Mouse (Mus musculus): ENCODE data around the gene Ubr7. TPM values are rescaled to one million over a fixed set of nuclear protein-coding genes. Genes with fewer than 3 reads are reported as not detected.

Gene Ubr7
- polyA plus RNA-seq, 1 experiment from 2014 or later = 45.8 TPM

DNA sequence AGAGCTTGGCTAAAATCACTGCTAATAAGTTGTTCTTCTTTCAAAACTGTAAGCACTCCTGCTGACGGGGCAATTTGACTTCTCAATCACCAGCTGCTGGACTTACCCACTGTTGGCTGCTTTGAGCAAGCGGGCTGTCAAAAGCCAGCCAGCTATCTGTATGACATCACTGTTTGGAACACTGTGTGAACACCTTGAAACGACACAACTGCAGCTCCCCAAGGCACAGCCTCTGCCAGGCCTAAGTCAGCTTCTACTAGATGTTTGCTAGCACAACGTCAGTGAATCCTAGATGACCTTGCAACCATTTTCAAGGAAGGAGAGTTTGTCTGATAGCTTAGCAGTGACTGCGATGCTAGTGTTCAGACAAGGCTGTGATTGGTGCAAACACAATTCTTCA is 18.7 kb upstream of the Ubr7 start:
- Histone ChIP-seq H3K9me3 (ENCODE audit: control insufficient read depth, low read length) (no peaks in the 10 kb centered on the region), H3K4me3 (ENCODE audit: low read depth, low read length) (no peak overlapping the region), H3K4me1 (ENCODE audit: control insufficient read depth, insufficient read depth, low read length) (peaks cover under 1% of the 10 kb centered on the region; the same call in 1 of the 2 replicates), H3K36me3 (ENCODE audit: control insufficient read depth, insufficient read depth, low read length) (no peaks in the 10 kb centered on the region), H3K9ac (ENCODE audit: low read depth, low read length) (no peak overlapping the region), H3K4me2 (ENCODE audit: low read depth, low read length) (no peak overlapping the region), H3K27ac (replicated peaks; ENCODE audit: low read depth, low read length) (no peak overlapping the region), H3K27me3 (replicated peaks; ENCODE audit: control insufficient read depth, insufficient read depth, low read length) (no peaks in the 10 kb centered on the region)
- DNase-seq (ENCODE audit: low spot score) (no peak), ATAC-seq (ENCODE audit: low read depth) (no peak)
- 76% methylated on average over 5 of the region's 5 CpGs for WGBS

DNA sequence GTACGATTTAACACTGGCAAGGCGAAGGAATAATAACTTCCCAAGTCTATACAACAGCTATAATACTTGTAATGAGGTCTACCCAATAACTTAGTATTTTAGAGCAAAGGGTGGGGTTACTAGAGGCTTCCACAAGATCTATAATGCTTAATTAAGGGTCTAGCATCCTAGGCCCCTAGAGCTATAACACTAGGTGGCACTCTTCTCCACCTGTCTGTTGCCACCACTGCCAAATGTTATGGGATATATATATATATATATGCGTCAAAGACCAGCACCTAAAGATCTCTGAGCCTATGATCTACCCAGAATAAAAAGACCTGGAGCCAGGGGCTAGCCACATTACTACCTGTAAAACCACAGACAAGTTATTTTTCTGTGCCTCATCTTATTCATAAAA is 17.5 kb upstream of the Ubr7 start:
- no peaks in the 10 kb centered on the region for H3K36me3 ChIP-seq (ENCODE audit: control insufficient read depth, insufficient read depth, low read length)
- H3K4me2 ChIP-seq (ENCODE audit: low read depth, low read length) = no peak overlapping the region
- DNase-seq (ENCODE audit: low spot score) (no peak), ATAC-seq (ENCODE audit: low read depth) (no peak)
- H3K27ac ChIP-seq (replicated peaks; ENCODE audit: low read depth, low read length) = no peak overlapping the region
- H3K9ac ChIP-seq (ENCODE audit: low read depth, low read length) = no peak overlapping the region
- no peak overlapping the region for H3K4me3 ChIP-seq (ENCODE audit: low read depth, low read length)
- no peaks in the 10 kb centered on the region for H3K27me3 ChIP-seq (replicated peaks; ENCODE audit: control insufficient read depth, insufficient read depth, low read length)
- peaks cover 6% of the 10 kb centered on the region; the same call in 1 of the 2 replicates for H3K4me1 ChIP-seq (ENCODE audit: control insufficient read depth, insufficient read depth, low read length)
- 67% methylated on average over 3 of the region's 3 CpGs for WGBS
- no peaks in the 10 kb centered on the region for H3K9me3 ChIP-seq (ENCODE audit: control insufficient read depth, low read length)

- WGBS = 89% methylated on average over 7 of the region's 7 CpGs
These were observed 15.7 kb upstream of the Ubr7 start for GRCm38 (mm10) chr12:102742056-102742455.

DNA sequence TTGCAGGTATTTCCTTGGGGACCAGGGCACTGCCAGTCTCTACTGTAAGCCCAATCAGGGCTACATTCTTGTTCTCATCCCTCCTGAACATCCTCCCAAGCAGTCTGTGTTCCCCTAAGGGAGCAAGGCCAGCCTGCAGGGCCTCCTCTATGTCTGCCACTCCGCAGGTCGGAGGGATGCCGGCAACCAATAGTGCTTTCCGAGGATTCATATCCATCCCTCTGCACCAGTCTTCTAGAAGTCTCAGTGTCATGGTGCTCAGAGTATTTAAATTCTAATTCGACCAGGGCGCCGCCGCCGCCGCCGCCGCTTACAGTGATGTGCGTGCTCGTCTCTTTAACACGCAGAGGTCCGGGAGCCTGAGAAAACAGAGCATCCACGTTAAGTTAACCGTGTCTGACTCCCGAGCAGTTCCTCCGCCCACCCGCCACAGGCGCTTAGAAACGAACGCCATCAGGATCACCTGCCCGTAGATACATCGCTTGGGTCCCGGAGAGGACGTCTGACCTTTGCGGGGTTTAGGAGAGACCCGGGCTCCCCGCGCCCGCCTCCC is 14.7 kb upstream of the Ubr7 start:
- Histone ChIP-seq H3K4me3 (ENCODE audit: low read depth, low read length) (peak overlapping the region; percentile 82), H3K27ac (replicated peaks; ENCODE audit: low read depth, low read length) (peak overlapping the region; percentile 90), H3K9me3 (ENCODE audit: control insufficient read depth, low read length) (no peaks in the 10 kb centered on the region), H3K27me3 (replicated peaks; ENCODE audit: control insufficient read depth, insufficient read depth, low read length) (no peaks in the 10 kb centered on the region), H3K36me3 (ENCODE audit: control insufficient read depth, insufficient read depth, low read length) (peaks cover 5% of the 10 kb centered on the region; the same call in 1 of the 2 replicates), H3K4me2 (ENCODE audit: low read depth, low read length) (peak overlapping the region; percentile 53), H3K9ac (ENCODE audit: low read depth, low read length) (peak overlapping the region; percentile 90), H3K4me1 (ENCODE audit: control insufficient read depth, insufficient read depth, low read length) (peaks cover 6% of the 10 kb centered on the region; the same call in 1 of the 2 replicates)
- no peak for DNase-seq (ENCODE audit: low spot score)
- peak; percentile 56 for ATAC-seq (ENCODE audit: low read depth)
- WGBS = under 1% methylated on average over 23 of the region's 33 CpGs

More at GRCm38 (mm10) chr12:102742056-102742455, 15.7 kb upstream of the Ubr7 start:
- 0 out of 2 replicates have a peak, but pooled peaks cover 1% of the 10 kb centered on the region for H3K36me3 ChIP-seq (ENCODE audit: control insufficient read depth, insufficient read depth, low read length)
- peaks cover 6% of the 10 kb centered on the region; the same call in 1 of the 2 replicates for H3K4me1 ChIP-seq (ENCODE audit: control insufficient read depth, insufficient read depth, low read length)
- no peaks in the 10 kb centered on the region for H3K27me3 ChIP-seq (replicated peaks; ENCODE audit: control insufficient read depth, insufficient read depth, low read length)
- ATAC-seq (ENCODE audit: low read depth) (no peak), DNase-seq (ENCODE audit: low spot score) (no peak)
- H3K4me2 ChIP-seq (ENCODE audit: low read depth, low read length) = no peak overlapping the region
- H3K4me3 ChIP-seq (ENCODE audit: low read depth, low read length) = no peak overlapping the region
- H3K9me3 ChIP-seq (ENCODE audit: control insufficient read depth, low read length) = no peaks in the 10 kb centered on the region
- H3K9ac ChIP-seq (ENCODE audit: low read depth, low read length) = no peak overlapping the region
- H3K27ac ChIP-seq (replicated peaks; ENCODE audit: low read depth, low read length) = no peak overlapping the region

- peak within 1 kb of the TSS; percentile 90 for H3K27ac ChIP-seq (replicated peaks; ENCODE audit: low read depth, low read length)
- H3K9ac ChIP-seq (ENCODE audit: low read depth, low read length) = peak within 1 kb of the TSS; percentile 90
- under 1% methylated on average over 18 of the region's 63 CpGs for WGBS
- H3K4me2 ChIP-seq (ENCODE audit: low read depth, low read length) = peak within 1 kb of the TSS; percentile 53
- H3K27me3 ChIP-seq (replicated peaks; ENCODE audit: control insufficient read depth, insufficient read depth, low read length) = no peaks in the 10 kb centered on the region
- ATAC-seq (ENCODE audit: low read depth) (peak; percentile 98), DNase-seq (ENCODE audit: low spot score) (peak; percentile 94)
- peak within 1 kb of the TSS; percentile 82 for H3K4me3 ChIP-seq (ENCODE audit: low read depth, low read length)
- H3K4me1 ChIP-seq (ENCODE audit: control insufficient read depth, insufficient read depth, low read length) = peaks cover 6% of the 10 kb centered on the region; the same call in 1 of the 2 replicates
- no peaks in the 10 kb centered on the region for H3K9me3 ChIP-seq (ENCODE audit: control insufficient read depth, low read length)
- H3K36me3 ChIP-seq (ENCODE audit: control insufficient read depth, insufficient read depth, low read length) = peaks cover 5% of the 10 kb centered on the region; the same call in 1 of the 2 replicates
These were observed 13.9 kb upstream of the Ubr7 start, which contains the start of the genes Moap1 and Tmem251 for GRCm38 (mm10) chr12:102743589-102744574. TSS of gene Moap1 (minus strand) at chr12:102743661. TSS of gene Tmem251 (plus strand) at chr12:102743762.

DNA sequence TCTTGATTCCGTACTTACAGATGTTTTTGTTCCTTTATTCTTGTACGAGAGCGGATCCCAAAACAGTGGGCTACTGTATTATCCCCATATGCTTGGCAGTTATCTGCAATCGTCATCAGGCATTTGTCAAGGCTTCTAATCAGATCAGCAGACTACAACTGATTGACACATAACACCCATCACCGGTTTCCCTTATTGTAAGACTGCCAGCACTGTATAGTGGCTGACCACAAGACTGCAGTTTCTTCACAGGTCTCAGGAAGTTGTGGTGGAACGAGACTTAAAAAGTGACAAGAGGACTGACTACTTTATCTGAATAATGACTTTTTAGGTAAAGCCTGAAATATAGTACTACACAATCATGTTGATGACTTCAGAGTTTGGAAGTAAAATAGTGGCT is 12.9 kb upstream of the Ubr7 start:
- Histone ChIP-seq H3K4me3 (ENCODE audit: low read depth, low read length) (peak overlapping the region; percentile 82), H3K27me3 (replicated peaks; ENCODE audit: control insufficient read depth, insufficient read depth, low read length) (no peaks in the 10 kb centered on the region), H3K27ac (replicated peaks; ENCODE audit: low read depth, low read length) (no peak overlapping the region), H3K4me1 (ENCODE audit: control insufficient read depth, insufficient read depth, low read length) (peaks cover 6% of the 10 kb centered on the region; the same call in 1 of the 2 replicates), H3K9me3 (ENCODE audit: control insufficient read depth, low read length) (no peaks in the 10 kb centered on the region), H3K4me2 (ENCODE audit: low read depth, low read length) (peak overlapping the region; percentile 53; the same call in 1 of the 2 replicates), H3K36me3 (ENCODE audit: control insufficient read depth, insufficient read depth, low read length) (peaks cover 5% of the 10 kb centered on the region; the same call in 1 of the 2 replicates), H3K9ac (ENCODE audit: low read depth, low read length) (0 out of 2 replicates have a peak overlapping the region, but pooled peaks have one; percentile 90)
- ATAC-seq (ENCODE audit: low read depth) (no peak), DNase-seq (ENCODE audit: low spot score) (no peak)
- 50% methylated on average over 6 of the region's 6 CpGs for WGBS

DNA sequence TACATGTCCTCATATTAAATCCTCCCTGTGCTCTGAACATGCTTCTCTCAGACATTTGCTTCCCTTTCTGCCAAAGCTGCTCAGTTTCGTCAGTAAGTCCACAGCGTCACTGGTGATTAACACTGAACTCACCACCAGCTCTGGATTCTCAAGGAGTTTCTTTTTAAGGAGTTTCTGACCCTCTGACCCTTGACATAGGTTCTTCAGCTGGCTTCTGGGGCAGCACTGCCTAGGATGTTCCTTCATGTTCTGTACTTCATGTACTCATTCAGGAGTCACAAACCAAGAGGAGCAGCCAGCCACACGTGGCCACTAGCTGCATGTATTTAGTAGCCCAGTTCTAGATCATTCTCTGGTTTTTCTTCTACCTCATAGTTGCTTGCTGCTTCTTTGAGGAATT is 9.5 kb upstream of the Ubr7 start:
- H3K4me1 ChIP-seq (ENCODE audit: control insufficient read depth, insufficient read depth, low read length) = peaks cover 6% of the 10 kb centered on the region; the same call in 1 of the 2 replicates
- H3K27ac ChIP-seq (replicated peaks; ENCODE audit: low read depth, low read length) = no peak overlapping the region
- H3K27me3 ChIP-seq (replicated peaks; ENCODE audit: control insufficient read depth, insufficient read depth, low read length) = no peaks in the 10 kb centered on the region
- DNase-seq (ENCODE audit: low spot score) (no peak), ATAC-seq (ENCODE audit: low read depth) (no peak)
- H3K9ac ChIP-seq (ENCODE audit: low read depth, low read length) = no peak overlapping the region
- H3K4me3 ChIP-seq (ENCODE audit: low read depth, low read length) = no peak overlapping the region
- 77% methylated on average over 3 of the region's 3 CpGs for WGBS
- no peaks in the 10 kb centered on the region for H3K9me3 ChIP-seq (ENCODE audit: control insufficient read depth, low read length)
- H3K4me2 ChIP-seq (ENCODE audit: low read depth, low read length) = no peak overlapping the region
- H3K36me3 ChIP-seq (ENCODE audit: control insufficient read depth, insufficient read depth, low read length) = peaks cover 11% of the 10 kb centered on the region; the same call in 1 of the 2 replicates

- H3K4me3 ChIP-seq (ENCODE audit: low read depth, low read length) = peak overlapping the region; percentile 64
- no peak overlapping the region for H3K27ac ChIP-seq (replicated peaks; ENCODE audit: low read depth, low read length)
- peaks cover 13% of the 10 kb centered on the region for H3K4me1 ChIP-seq (ENCODE audit: control insufficient read depth, insufficient read depth, low read length)
- H3K9me3 ChIP-seq (ENCODE audit: control insufficient read depth, low read length) = no peaks in the 10 kb centered on the region
- ATAC-seq (ENCODE audit: low read depth) (no peak), DNase-seq (ENCODE audit: low spot score) (no peak)
- peak overlapping the region; percentile 74 for H3K4me2 ChIP-seq (ENCODE audit: low read depth, low read length)
- no peaks in the 10 kb centered on the region for H3K27me3 ChIP-seq (replicated peaks; ENCODE audit: control insufficient read depth, insufficient read depth, low read length)
- H3K36me3 ChIP-seq (ENCODE audit: control insufficient read depth, insufficient read depth, low read length) = 0 out of 2 replicates have a peak, but pooled peaks cover 12% of the 10 kb centered on the region
- H3K9ac ChIP-seq (ENCODE audit: low read depth, low read length) = no peak overlapping the region
- WGBS = 84% methylated on average over 7 of the region's 7 CpGs
These were observed 1.5 kb upstream of the Ubr7 start for GRCm38 (mm10) chr12:102756304-102756703.

All from embryonic facial prominence, embryonic 14.5 days (tissue).